Comparison of ENCODE assay signal across 20 mouse cellular contexts in the genomic region with DNA sequence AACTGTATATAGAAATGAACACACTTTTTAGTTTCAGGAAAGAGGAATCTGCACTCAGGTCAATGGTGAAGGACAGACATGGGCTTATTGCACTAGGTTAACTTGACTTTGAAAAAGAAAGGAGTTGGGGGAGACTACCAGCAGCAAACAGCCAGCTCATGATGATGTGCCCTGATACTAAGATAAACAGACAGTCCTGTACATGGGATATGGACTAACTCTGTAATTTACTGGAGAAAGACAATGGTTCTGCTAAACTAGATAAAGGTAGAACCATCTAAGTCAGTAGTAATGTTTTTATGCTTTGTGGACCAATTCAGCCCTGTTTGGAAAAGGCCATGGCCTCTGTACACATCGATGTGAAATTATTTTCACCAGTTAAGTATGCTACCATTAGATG. TPM values are rescaled to one million over a fixed set of nuclear protein-coding genes. Genes with fewer than 3 reads are reported as not detected.
DNase-seq lines count a peak whose midpoint lies in the region; ATAC-seq and TF ChIP-seq lines count a peak whose summit lies in the region.
"Had no signal": no experiment of that assay in that cellular context is flagged by ENCODE, and none has a peak within 500 bp of the region (broad histone marks: within the 10 kb centered on the region; RNA-seq: fewer than 3 reads in every experiment).

No protein-coding gene starts in this region.

- DNase-seq in heart, embryonic 10.5 days (ENCODE audit: low spot score): no peak
- no peak for DNase-seq in heart, postnatal 4 days
- no peak for DNase-seq in gastrocnemius, adult 2 months
- DNase-seq in hindbrain, embryonic 14.5 days (ENCODE audit: low spot score): no peak
- DNase-seq: adrenal gland, postnatal 25 days; cerebellum, adult 11 months; cerebellum, adult 8-10 months; cerebellum, postnatal 25 days; gastrocnemius, postnatal 14 days; heart, adult 2 months had no signal

- no peaks in the 10 kb centered on the region for H3K27me3 ChIP-seq in heart, embryonic 10.5 days (ENCODE audit: insufficient read depth, poor library complexity, severe bottlenecking)
- no peaks in the 10 kb centered on the region for H3K27me3 ChIP-seq in liver, embryonic 12.5 days (replicated peaks)
- no peaks in the 10 kb centered on the region for H3K27me3 ChIP-seq in liver, embryonic 16.5 days (ENCODE audit: control insufficient read depth, insufficient read depth, low read depth, low read length)
- no peaks in the 10 kb centered on the region for H3K27me3 ChIP-seq in hindbrain, embryonic 12.5 days
- H3K27me3 ChIP-seq in hindbrain, embryonic 14.5 days (ENCODE audit: control insufficient read depth, insufficient read depth, low read length): no peaks in the 10 kb centered on the region
- H3K27me3 ChIP-seq: embryonic facial prominence, embryonic 12.5 days; forebrain, embryonic 15.5 days; heart, embryonic 12.5 days; Patski had no signal

- H3K27ac ChIP-seq in heart, embryonic 10.5 days: peak overlapping the region; percentile 62; the same call in 1 of the 2 replicates
- H3K27ac ChIP-seq in liver, embryonic 12.5 days: peak overlapping the region; percentile 88
- H3K27ac ChIP-seq in liver, embryonic 16.5 days (ENCODE audit: low read length): peak overlapping the region; percentile 83
- no peak overlapping the region for H3K27ac ChIP-seq in hindbrain, embryonic 12.5 days
- H3K27ac ChIP-seq in gastrocnemius, adult 2 months: no peak overlapping the region
- H3K27ac ChIP-seq in hindbrain, embryonic 14.5 days: no peak overlapping the region
- H3K27ac ChIP-seq: embryonic facial prominence, embryonic 12.5 days; forebrain, embryonic 15.5 days; heart, adult 2 months; hindbrain, postnatal 0 days had no signal

- ATAC-seq in liver, embryonic 12.5 days: peak; percentile 28; the same call in 1 of the 2 replicates
- peak; percentile 5; the same call in 1 of the 2 replicates for ATAC-seq in liver, embryonic 16.5 days (ENCODE audit: low read depth)
- no peak for ATAC-seq in hindbrain, embryonic 12.5 days (ENCODE audit: low FRiP score)
- no peak for ATAC-seq in hindbrain, embryonic 14.5 days (ENCODE audit: low FRiP score)
- ATAC-seq: activated CD4-positive, CD25-positive, alpha-beta regulatory T cell, adult 4 months; CD4-positive, CD25-positive, alpha-beta regulatory T cell, adult 4 months; forebrain, embryonic 15.5 days; hindbrain, postnatal 0 days; Patski had no signal

- peak overlapping the region; percentile 42 for H3K9ac ChIP-seq in liver, embryonic 12.5 days
- H3K9ac ChIP-seq in liver, embryonic 16.5 days (ENCODE audit: low read depth, low read length): peak overlapping the region; percentile 15; the same call in 1 of the 2 replicates
- H3K9ac ChIP-seq in hindbrain, embryonic 12.5 days: no peak overlapping the region
- no peak overlapping the region for H3K9ac ChIP-seq in hindbrain, embryonic 14.5 days
- H3K9ac ChIP-seq: embryonic facial prominence, embryonic 12.5 days; forebrain, embryonic 15.5 days; heart, embryonic 12.5 days had no signal

- H3K9me3 ChIP-seq in heart, embryonic 10.5 days: no peaks in the 10 kb centered on the region
- no peaks in the 10 kb centered on the region for H3K9me3 ChIP-seq in liver, embryonic 12.5 days (replicated peaks)
- H3K9me3 ChIP-seq in liver, embryonic 16.5 days (replicated peaks; ENCODE audit: control insufficient read depth, low read length): no peaks in the 10 kb centered on the region
- H3K9me3 ChIP-seq in hindbrain, embryonic 12.5 days (replicated peaks): no peaks in the 10 kb centered on the region
- no peaks in the 10 kb centered on the region for H3K9me3 ChIP-seq in hindbrain, embryonic 14.5 days (ENCODE audit: control insufficient read depth, low read length)
- H3K9me3 ChIP-seq: embryonic facial prominence, embryonic 12.5 days; forebrain, embryonic 15.5 days; heart, embryonic 12.5 days had no signal

- TF ChIP-seq CTCF in gastrocnemius, adult 2 months (IDR thresholded peaks at IDR 0.05): no peak

- H3K36me3 ChIP-seq in heart, embryonic 10.5 days: no peaks in the 10 kb centered on the region
- H3K36me3 ChIP-seq in liver, embryonic 12.5 days: no peaks in the 10 kb centered on the region
- H3K36me3 ChIP-seq in liver, embryonic 16.5 days (ENCODE audit: control insufficient read depth, insufficient read depth): no peaks in the 10 kb centered on the region
- H3K36me3 ChIP-seq in hindbrain, embryonic 12.5 days: no peaks in the 10 kb centered on the region
- H3K36me3 ChIP-seq in hindbrain, embryonic 14.5 days (replicated peaks; ENCODE audit: control insufficient read depth, insufficient read depth): no peaks in the 10 kb centered on the region
- H3K36me3 ChIP-seq: embryonic facial prominence, embryonic 12.5 days; forebrain, embryonic 15.5 days; heart, embryonic 12.5 days had no signal

- peak overlapping the region; percentile 23 for H3K4me2 ChIP-seq in liver, embryonic 12.5 days
- 0 out of 2 replicates have a peak overlapping the region, but pooled peaks have one; percentile 16 for H3K4me2 ChIP-seq in liver, embryonic 16.5 days (ENCODE audit: low read depth, low read length)
- no peak overlapping the region for H3K4me2 ChIP-seq in hindbrain, embryonic 12.5 days (replicated peaks)
- H3K4me2 ChIP-seq in hindbrain, embryonic 14.5 days (replicated peaks): no peak overlapping the region
- H3K4me2 ChIP-seq: embryonic facial prominence, embryonic 12.5 days; forebrain, embryonic 15.5 days; heart, embryonic 12.5 days had no signal

- 74% methylated on average over 1 of the region's 1 CpGs for WGBS in heart, embryonic 10.5 days
- 60% methylated on average over 1 of the region's 1 CpGs for WGBS in liver, embryonic 12.5 days (ENCODE audit: insufficient replicate concordance)
- 37% methylated on average over 1 of the region's 1 CpGs for WGBS in liver, embryonic 16.5 days (ENCODE audit: insufficient replicate concordance)
- 90% methylated on average over 1 of the region's 1 CpGs for WGBS in hindbrain, embryonic 12.5 days
- WGBS in hindbrain, embryonic 14.5 days: 79% methylated on average over 1 of the region's 1 CpGs

- intact Hi-C loops in gastrocnemius, adult 2 months (cut with DNase I): no loop called here

- peaks cover 10% of the 10 kb centered on the region for H3K4me1 ChIP-seq in heart, embryonic 10.5 days
- H3K4me1 ChIP-seq in liver, embryonic 12.5 days: peaks cover 69% of the 10 kb centered on the region
- H3K4me1 ChIP-seq in liver, embryonic 16.5 days (ENCODE audit: control insufficient read depth, low read depth, low read length): peaks cover 55% of the 10 kb centered on the region
- peaks cover 23% of the 10 kb centered on the region for H3K4me1 ChIP-seq in hindbrain, embryonic 12.5 days
- peaks cover 18% of the 10 kb centered on the region for H3K4me1 ChIP-seq in hindbrain, embryonic 14.5 days (replicated peaks; ENCODE audit: control insufficient read depth, insufficient read depth, low read length)

- H3K4me3 ChIP-seq in heart, embryonic 10.5 days: no peak overlapping the region
- H3K4me3 ChIP-seq in liver, embryonic 12.5 days: no peak overlapping the region
- no peak overlapping the region for H3K4me3 ChIP-seq in liver, embryonic 16.5 days (ENCODE audit: low read depth, low read length)
- no peak overlapping the region for H3K4me3 ChIP-seq in hindbrain, embryonic 12.5 days
- H3K4me3 ChIP-seq in gastrocnemius, adult 2 months: no peak overlapping the region
- H3K4me3 ChIP-seq in hindbrain, embryonic 14.5 days (replicated peaks; ENCODE audit: low read length): no peak overlapping the region
- H3K4me3 ChIP-seq: embryonic facial prominence, embryonic 12.5 days; forebrain, embryonic 15.5 days; heart, adult 2 months; heart, embryonic 12.5 days had no signal

RNA-seq across cellular contexts. Expression of gene Bpgm, which starts 2.7 kb away (rescaled TPM):
- polyA plus RNA-seq in heart, embryonic 10.5 days (2016; fragmentation: Nextera tagmentation; extraction: Ambion mirVana): 54.3 and 59.3 TPM in 2 replicates
- total RNA-seq in heart, postnatal 4 days (2021): 10 to 100 TPM; 45.1 to 88.0 TPM
- polyA plus RNA-seq in liver, embryonic 12.5 days (2016; fragmentation: Nextera tagmentation; extraction: Ambion mirVana): 87.1 and 88.2 TPM in 2 replicates
- 223 TPM in 2 replicates for polyA plus RNA-seq in liver, embryonic 16.5 days (2015; fragmentation: Nextera tagmentation; extraction: Ambion mirVana)
- 70.5 and 82.4 TPM in 2 replicates for polyA plus RNA-seq in hindbrain, embryonic 12.5 days (2016; fragmentation: Nextera tagmentation; extraction: Ambion mirVana)
- 10 to 100 TPM; 87.2 to 92.8 TPM for total RNA-seq in gastrocnemius, adult 2 months (2021)
- 85.2 and 86.1 TPM in 2 replicates for polyA plus RNA-seq in hindbrain, embryonic 14.5 days (2014; fragmentation: Nextera tagmentation; extraction: Ambion mirVana)

Comparison
In these comparisons a context has a peak if more than half of its experiments do, and no peak if none do; other contexts are left out.
1. H3K27ac ChIP-seq: peak in heart, embryonic 10.5 days (single experiment), liver, embryonic 12.5 days (single experiment) and liver, embryonic 16.5 days (single experiment); none in hindbrain, embryonic 12.5 days (single experiment), gastrocnemius, adult 2 months (single experiment) and hindbrain, embryonic 14.5 days (single experiment).
2. ATAC-seq: peak in liver, embryonic 12.5 days (single experiment) and liver, embryonic 16.5 days (single experiment); none in hindbrain, embryonic 12.5 days (single experiment) and hindbrain, embryonic 14.5 days (single experiment).
3. H3K4me2 ChIP-seq: peak in liver, embryonic 12.5 days (single experiment) and liver, embryonic 16.5 days (single experiment); none in hindbrain, embryonic 12.5 days (single experiment) and hindbrain, embryonic 14.5 days (single experiment).
4. H3K9ac ChIP-seq: peak in liver, embryonic 12.5 days (single experiment) and liver, embryonic 16.5 days (single experiment); none in hindbrain, embryonic 12.5 days (single experiment) and hindbrain, embryonic 14.5 days (single experiment).